Mouse (Mus musculus): ENCODE measurements around the gene Irf2bp2. TPM values are rescaled to one million over a fixed set of nuclear protein-coding genes. Genes with fewer than 3 reads are reported as not detected.

The Irf2bp2 gene
- polyA plus RNA-seq, 1 experiment: 163 TPM

DNA sequence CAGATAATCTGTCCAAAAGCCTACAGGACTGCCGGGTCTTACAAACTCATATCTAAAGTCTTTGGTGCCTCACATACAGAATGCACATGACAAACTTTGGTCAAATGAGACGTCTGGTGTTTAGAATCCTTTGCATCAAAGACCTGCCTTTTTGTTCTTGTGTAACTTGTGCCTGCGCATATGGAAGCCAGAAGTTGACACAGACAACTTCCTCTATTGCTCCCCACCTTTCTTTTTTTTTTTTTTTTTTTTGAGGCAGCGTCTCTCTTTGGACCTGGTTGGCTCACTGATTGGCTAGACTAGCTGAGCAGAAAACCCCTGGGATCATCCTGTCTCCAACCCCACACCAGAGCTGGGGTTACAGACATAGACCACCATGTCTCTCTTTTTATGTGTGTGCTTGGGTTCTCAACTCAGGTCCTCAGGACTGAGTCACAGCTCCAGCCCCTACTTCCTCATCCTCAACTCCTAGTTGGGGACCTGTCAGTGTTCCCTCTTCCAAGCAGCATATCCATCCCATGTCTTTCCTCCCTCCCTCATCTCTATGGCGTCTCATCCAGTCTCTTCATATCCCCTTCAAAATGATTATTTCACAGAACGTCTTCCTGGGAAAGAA is 20.6 kb downstream of the Irf2bp2 start:
- TF ChIP-seq CTCF (IDR thresholded peaks at IDR 0.05; ENCODE audit: low read depth, low read length) (no peak), POLR2A (IDR thresholded peaks at IDR 0.05; ENCODE audit: borderline replicate concordance, low read depth, low read length) (no peak)
- Histone ChIP-seq H3K4me1 (ENCODE audit: control insufficient read depth, insufficient read depth, low read length) (peaks cover 54% of the 10 kb centered on the region), H3K4me3 (ENCODE audit: insufficient read depth, low read length) (no peak overlapping the region), H3K27ac (ENCODE audit: insufficient read depth, low read depth, low read length) (peak overlapping the region; percentile 65)

DNA sequence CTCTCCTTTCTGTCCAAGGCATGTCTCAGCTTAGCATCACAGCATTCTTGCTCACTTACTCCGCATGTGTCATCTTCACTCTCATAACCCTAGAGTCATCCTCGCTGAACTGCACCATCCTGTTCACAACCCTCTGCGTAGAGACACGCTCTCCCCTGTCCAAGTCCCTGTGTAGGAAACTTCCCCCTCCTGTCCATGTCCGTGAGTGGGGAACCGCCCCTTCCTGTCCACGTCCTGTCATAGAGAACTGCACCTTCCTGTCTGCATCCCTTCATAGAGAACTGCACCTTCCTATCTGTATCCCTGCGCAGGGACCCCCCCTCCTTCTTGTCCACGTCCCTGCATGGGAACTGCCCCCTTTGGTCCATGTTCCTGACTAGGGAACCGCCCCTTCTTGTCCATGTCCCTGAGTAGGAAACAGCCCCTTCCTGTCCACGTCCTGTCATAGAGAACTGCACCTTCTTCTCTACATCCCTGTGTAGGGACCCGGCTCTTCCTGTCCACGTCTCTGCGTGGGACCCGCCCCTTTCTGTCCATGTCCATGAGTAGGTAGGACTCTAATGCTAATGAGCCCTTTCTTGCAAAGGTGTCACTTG is 22.6 kb downstream of the Irf2bp2 start:
- TF ChIP-seq POLR2A (IDR thresholded peaks at IDR 0.05; ENCODE audit: borderline replicate concordance, low read depth, low read length) (no peak), CTCF (IDR thresholded peaks at IDR 0.05; ENCODE audit: low read depth, low read length) (no peak)
- Histone ChIP-seq H3K4me3 (ENCODE audit: insufficient read depth, low read length) (no peak overlapping the region), H3K27ac (ENCODE audit: insufficient read depth, low read depth, low read length) (no peak overlapping the region), H3K4me1 (ENCODE audit: control insufficient read depth, insufficient read depth, low read length) (peaks cover 71% of the 10 kb centered on the region)

DNA sequence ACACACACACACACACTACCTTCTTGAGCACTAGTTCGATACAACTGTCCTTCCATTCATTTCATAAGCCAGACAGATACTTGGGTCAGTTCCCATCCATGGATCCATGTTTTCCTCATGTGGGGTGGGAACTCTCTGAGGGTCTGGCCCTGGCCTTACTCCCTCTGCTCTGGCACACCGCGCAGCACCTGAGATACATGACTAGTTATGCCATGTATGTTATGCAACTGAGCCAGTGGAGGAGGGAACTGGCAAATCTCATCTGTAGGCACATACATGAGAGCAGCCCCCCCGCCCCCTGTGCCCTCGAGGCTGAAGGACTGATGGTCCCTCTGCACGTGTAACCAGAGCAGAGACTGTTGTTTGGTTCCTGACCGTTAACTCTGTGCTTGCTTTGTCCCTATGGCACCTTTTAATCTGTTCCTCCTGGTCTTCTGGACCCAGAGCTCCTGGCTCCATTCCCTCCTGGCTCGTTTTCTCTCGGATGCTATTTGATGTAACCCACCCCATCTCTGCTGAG is 23.2 kb downstream of the Irf2bp2 start:
- TF ChIP-seq POLR2A (IDR thresholded peaks at IDR 0.05; ENCODE audit: borderline replicate concordance, low read depth, low read length) (no peak), CTCF (IDR thresholded peaks at IDR 0.05; ENCODE audit: low read depth, low read length) (no peak)
- Histone ChIP-seq H3K4me3 (ENCODE audit: insufficient read depth, low read length) (no peak overlapping the region), H3K4me1 (ENCODE audit: control insufficient read depth, insufficient read depth, low read length) (peaks cover 74% of the 10 kb centered on the region), H3K27ac (ENCODE audit: insufficient read depth, low read depth, low read length) (no peak overlapping the region)

DNA sequence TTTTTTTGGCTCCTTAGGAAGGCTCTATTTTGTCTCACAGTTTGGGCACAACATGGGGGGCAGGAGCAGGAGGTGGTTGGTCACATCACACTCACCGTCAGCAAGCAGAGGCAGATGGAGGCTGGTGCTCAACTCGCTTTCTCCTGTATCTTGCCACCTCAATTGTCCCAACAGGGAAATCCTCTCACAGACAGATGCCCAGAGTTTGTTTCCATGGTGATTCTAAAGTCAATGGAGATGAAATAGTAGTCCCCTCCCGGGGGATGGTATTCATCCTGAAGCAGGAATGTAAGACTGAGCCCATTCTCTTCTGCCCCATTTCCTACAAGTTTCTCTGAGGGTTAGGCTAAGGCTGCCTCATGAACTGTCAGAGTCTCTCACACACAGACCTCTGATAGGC is 23.7 kb downstream of the Irf2bp2 start:
- H3K4me1 ChIP-seq (ENCODE audit: control insufficient read depth, insufficient read depth, low read length): peaks cover 77% of the 10 kb centered on the region
- no peak for TF ChIP-seq CTCF (IDR thresholded peaks at IDR 0.05; ENCODE audit: low read depth, low read length)
- no peak for TF ChIP-seq POLR2A (IDR thresholded peaks at IDR 0.05; ENCODE audit: borderline replicate concordance, low read depth, low read length)
- no peak overlapping the region for H3K27ac ChIP-seq (ENCODE audit: insufficient read depth, low read depth, low read length)
- H3K4me3 ChIP-seq (ENCODE audit: insufficient read depth, low read length): no peak overlapping the region

DNA sequence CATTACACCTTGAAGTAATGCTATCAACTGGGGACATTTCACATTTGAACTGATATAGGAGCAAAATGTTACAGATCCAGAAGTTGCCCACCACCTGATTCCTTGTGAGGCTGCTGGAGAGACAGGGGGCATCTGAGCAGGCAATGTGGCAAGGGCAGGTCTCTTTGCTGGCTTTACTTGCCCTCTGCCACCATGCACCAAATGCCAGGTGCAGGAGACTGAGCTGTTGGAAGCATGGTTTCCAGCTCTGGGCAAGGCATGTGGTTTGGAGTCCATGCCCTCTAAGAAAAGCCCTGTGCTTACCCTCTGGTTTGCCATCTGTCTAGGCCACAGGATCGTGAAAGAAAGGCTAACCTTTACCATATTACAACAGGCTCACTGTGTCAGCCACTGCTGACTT is 24.1 kb downstream of the Irf2bp2 start:
- no peak overlapping the region for H3K4me3 ChIP-seq (ENCODE audit: insufficient read depth, low read length)
- H3K27ac ChIP-seq (ENCODE audit: insufficient read depth, low read depth, low read length): no peak overlapping the region
- H3K4me1 ChIP-seq (ENCODE audit: control insufficient read depth, insufficient read depth, low read length): peaks cover 81% of the 10 kb centered on the region
- TF ChIP-seq CTCF (IDR thresholded peaks at IDR 0.05; ENCODE audit: low read depth, low read length) (no peak), POLR2A (IDR thresholded peaks at IDR 0.05; ENCODE audit: borderline replicate concordance, low read depth, low read length) (no peak)

DNA sequence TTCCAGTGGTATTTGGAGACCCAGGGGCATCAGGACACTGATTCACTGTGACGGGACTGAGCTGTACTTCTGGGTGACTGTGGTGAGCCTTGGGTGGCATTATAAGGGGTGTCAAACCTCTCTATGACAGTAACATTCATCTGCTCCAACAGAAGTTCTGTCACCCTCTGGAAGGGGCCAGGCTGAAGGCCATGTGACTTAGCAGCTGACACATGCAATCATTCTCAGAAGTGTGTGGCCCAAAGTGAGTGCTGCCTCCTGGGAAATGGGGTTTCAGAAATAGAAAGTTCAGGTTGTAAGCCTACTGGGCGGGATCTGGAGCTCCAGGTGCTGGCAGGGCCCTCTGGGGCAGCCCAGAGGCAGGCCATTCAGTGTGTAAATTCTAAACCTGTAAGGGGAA is 26.1 kb downstream of the Irf2bp2 start:
- Histone ChIP-seq H3K27ac (ENCODE audit: insufficient read depth, low read depth, low read length) (peak overlapping the region; percentile 94), H3K4me1 (ENCODE audit: control insufficient read depth, insufficient read depth, low read length) (peaks cover 87% of the 10 kb centered on the region)
- no peak for TF ChIP-seq POLR2A (IDR thresholded peaks at IDR 0.05; ENCODE audit: borderline replicate concordance, low read depth, low read length)
- TF ChIP-seq CTCF (IDR thresholded peaks at IDR 0.05; ENCODE audit: low read depth, low read length): no peak

DNA sequence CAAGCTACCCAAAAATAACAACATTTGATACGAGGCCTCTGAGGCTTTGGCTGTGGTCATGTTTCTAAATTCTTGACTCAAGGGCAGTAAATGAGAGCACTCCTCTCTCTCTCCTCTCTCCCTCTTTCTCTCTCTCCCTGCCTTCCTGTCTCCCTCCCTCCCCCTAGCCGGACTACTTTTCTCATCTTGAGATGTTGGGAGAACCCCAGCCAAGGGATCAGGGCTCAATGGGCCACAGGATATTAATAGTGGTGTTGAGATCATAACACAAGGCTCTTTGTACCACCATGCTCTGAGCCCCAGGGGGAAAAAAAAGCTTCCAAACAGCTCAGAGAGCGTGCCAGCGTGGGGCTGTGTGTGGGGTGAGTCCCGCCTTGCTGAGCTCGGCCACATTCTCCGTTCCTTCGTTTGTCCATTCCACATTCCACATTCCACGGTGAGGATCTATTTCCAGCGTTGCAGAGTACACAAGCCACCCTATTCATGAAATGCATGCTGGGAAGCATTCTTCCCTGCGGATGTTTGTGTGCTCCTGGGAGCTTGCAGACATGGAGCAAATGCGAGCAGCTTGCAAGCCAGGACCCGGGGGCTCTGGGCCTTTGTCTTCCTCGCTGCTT is 27.2 kb downstream of the Irf2bp2 start:
- no peak overlapping the region for H3K4me3 ChIP-seq (ENCODE audit: insufficient read depth, low read length)
- H3K4me1 ChIP-seq (ENCODE audit: control insufficient read depth, insufficient read depth, low read length): peaks cover 82% of the 10 kb centered on the region
- no peak for TF ChIP-seq CTCF (IDR thresholded peaks at IDR 0.05; ENCODE audit: low read depth, low read length)
- no peak for TF ChIP-seq POLR2A (IDR thresholded peaks at IDR 0.05; ENCODE audit: borderline replicate concordance, low read depth, low read length)
- peak overlapping the region; percentile 94 for H3K27ac ChIP-seq (ENCODE audit: insufficient read depth, low read depth, low read length)

More for the DNA sequence above, 26.1 kb downstream of the Irf2bp2 start:
- no peak overlapping the region for H3K4me3 ChIP-seq (ENCODE audit: insufficient read depth, low read length)

DNA sequence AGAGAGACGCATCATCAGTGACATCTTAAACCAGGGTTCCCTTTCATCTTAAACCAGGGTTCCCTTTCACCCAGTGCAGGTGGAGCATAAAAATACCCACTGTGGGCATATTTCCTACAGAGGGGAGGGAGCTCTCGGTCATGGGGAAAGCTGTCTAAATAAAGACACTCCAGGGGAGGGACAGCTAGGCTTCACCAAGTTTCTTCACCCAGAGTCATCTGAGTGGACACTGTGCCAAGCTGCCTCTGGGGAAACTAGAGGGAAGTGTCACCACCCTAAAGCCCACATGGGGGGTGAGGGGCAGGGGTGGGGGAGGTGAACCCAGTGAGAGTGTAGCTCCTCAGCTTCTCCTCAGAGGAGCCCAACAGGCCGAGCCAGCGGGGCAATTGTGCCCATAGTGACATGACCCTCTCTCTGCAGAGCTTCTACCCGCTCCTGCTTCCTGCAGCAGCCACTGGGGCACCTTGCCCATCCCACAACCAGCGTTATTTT is 27.8 kb downstream of the Irf2bp2 start:
- Histone ChIP-seq H3K4me1 (ENCODE audit: control insufficient read depth, insufficient read depth, low read length) (peaks cover 77% of the 10 kb centered on the region), H3K4me3 (ENCODE audit: insufficient read depth, low read length) (peak overlapping the region; percentile 37), H3K27ac (ENCODE audit: insufficient read depth, low read depth, low read length) (peak overlapping the region; percentile 98)
- TF ChIP-seq POLR2A (IDR thresholded peaks at IDR 0.05; ENCODE audit: borderline replicate concordance, low read depth, low read length) (no peak), CTCF (IDR thresholded peaks at IDR 0.05; ENCODE audit: low read depth, low read length) (no peak)

DNA sequence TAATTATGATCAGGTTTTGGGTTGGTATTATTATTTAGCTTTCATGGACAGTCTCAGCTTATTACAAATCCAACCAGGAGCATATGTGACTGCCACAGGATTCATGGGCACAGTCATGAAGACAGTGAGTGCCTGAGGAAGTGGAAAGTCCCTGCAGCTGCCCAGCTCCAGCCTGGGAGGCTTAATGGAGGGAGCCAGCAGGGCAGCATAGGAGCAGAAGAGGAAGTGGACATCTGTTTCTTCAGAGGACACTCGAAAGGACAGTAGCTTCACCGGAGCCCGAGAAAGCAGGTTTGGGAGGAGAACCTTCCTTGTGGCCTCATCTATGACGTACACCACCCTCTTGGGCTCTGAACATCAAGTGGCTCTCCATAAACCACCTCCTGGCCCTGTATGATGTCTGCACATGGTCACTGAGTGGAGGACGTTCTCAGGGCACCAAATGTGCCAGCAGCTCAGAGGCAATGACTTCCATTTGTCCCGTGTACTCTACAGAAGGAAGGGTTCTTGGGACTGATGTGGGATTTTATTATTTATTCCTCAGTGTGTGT is 28.5 kb downstream of the Irf2bp2 start:
- TF ChIP-seq CTCF (IDR thresholded peaks at IDR 0.05; ENCODE audit: low read depth, low read length) (no peak), POLR2A (IDR thresholded peaks at IDR 0.05; ENCODE audit: borderline replicate concordance, low read depth, low read length) (no peak)
- H3K27ac ChIP-seq (ENCODE audit: insufficient read depth, low read depth, low read length): peak overlapping the region; percentile 98
- peak overlapping the region; percentile 37 for H3K4me3 ChIP-seq (ENCODE audit: insufficient read depth, low read length)
- H3K4me1 ChIP-seq (ENCODE audit: control insufficient read depth, insufficient read depth, low read length): peaks cover 70% of the 10 kb centered on the region
